Mouse (Mus musculus): ENCODE measurements at regions not wholly inside any gene's neighbourhood (a gene's known extent, or its start where the extent isn't known, plus 50 kb on each side); places are given as distances from the start of the nearest gene placed in this dataset.

DNA sequence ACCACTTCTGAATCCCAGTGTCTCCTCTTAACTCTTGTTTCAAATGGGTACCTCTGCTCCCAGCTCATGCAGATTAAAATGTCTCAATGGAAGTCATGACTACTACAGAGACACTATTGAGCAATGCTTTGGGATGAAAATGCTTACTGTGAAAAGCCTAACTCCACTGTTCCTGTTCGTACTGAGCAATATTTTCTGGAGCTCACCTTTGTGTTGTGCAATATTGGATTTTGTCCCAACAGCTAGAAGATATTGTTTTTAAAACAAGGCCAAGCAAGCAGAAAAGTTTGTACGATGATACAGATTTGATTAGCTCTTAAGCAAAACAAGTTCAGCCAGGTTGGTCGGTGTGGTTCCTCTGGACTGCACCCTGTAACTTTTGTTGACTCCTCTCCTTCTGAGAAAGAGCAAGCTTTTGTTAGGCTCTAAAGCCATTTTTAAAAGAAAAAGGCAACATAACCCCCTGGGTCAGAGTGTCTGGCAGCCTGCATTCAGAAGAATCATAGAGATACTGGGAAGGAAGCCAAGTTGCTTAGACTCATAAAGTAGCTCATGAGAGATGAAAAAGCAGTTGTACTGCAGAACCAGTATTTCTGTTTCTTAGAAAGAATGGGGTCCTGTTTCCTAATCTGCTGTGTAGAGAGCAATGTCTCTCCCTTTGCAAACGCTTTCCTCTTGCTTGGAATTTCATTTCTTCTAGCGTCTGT lies 302.4 kb upstream of the Dach1 start:
- Histone ChIP-seq H3K4me2 (ENCODE audit: low read depth, low read length) (no peak overlapping the region), H3K27ac (ENCODE audit: low read depth, low read length) (no peak overlapping the region), H3K27me3 (ENCODE audit: control insufficient read depth, insufficient read depth, low read length) (no peaks in the 10 kb centered on the region), H3K9me3 (ENCODE audit: control insufficient read depth, low read length) (no peaks in the 10 kb centered on the region), H3K4me3 (ENCODE audit: low read depth, low read length) (no peak overlapping the region), H3K9ac (replicated peaks; ENCODE audit: low read depth, low read length) (no peak overlapping the region), H3K4me1 (ENCODE audit: control insufficient read depth, insufficient read depth, low read length) (no peaks in the 10 kb centered on the region), H3K36me3 (ENCODE audit: control insufficient read depth, insufficient read depth, low read length) (no peaks in the 10 kb centered on the region)
- 40% methylated on average over 5 of the region's 5 CpGs for WGBS
- ATAC-seq (ENCODE audit: low read depth), result peak; percentile 65; the same call in 1 of the 2 replicates

DNA sequence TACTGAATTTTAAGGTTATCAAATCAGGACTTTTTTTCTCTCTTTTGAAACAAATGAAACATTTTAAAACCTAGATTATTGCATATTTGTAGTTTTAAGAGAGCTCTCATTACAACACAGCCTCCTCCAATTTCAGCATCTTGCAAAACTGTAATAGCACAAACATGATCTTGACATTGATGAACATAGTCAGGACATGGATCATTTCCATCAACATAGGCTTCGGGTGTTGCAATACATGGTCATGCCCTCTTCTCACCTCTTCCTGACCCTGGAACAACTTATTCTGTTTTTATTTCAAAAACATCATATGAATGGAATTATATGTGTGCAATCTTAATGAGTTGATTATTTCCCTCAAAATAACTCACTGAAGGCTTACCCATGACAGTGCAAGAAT lies 284.9 kb upstream of the Dach1 start:
- no peaks in the 10 kb centered on the region for H3K9me3 ChIP-seq (ENCODE audit: control insufficient read depth, low read length)
- no peak overlapping the region for H3K4me2 ChIP-seq (ENCODE audit: low read depth, low read length)
- no peaks in the 10 kb centered on the region for H3K27me3 ChIP-seq (ENCODE audit: control insufficient read depth, insufficient read depth, low read length)
- no peak overlapping the region for H3K4me3 ChIP-seq (ENCODE audit: low read depth, low read length)
- no peak for ATAC-seq (ENCODE audit: low read depth)
- no peak overlapping the region for H3K27ac ChIP-seq (ENCODE audit: low read depth, low read length)
- WGBS, result 72% methylated on average over 1 of the region's 1 CpGs
- no peak overlapping the region for H3K9ac ChIP-seq (replicated peaks; ENCODE audit: low read depth, low read length)
- no peaks in the 10 kb centered on the region for H3K4me1 ChIP-seq (ENCODE audit: control insufficient read depth, insufficient read depth, low read length)
- H3K36me3 ChIP-seq (ENCODE audit: control insufficient read depth, insufficient read depth, low read length), result no peaks in the 10 kb centered on the region

DNA sequence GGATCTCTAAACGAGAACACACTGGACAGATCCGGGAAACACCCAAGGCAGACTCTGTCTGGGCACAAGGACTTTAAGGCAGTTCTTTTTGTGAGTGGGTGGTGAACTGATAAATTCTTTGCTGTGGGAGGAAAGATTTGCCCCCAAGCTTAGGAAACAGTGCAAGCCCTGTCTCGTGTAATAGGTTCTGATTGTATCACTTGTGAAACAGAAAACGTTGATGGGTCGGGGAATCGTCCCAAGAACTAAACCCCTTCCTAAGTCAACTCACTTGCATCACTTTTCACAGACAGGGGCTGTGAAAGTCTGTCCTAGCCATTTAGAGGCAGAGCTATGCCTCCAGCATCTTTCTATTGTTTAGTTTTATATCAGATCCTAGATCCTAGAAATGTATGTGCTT lies 282.6 kb upstream of the Dach1 start:
- no peaks in the 10 kb centered on the region for H3K4me1 ChIP-seq (ENCODE audit: control insufficient read depth, insufficient read depth, low read length)
- no peaks in the 10 kb centered on the region for H3K27me3 ChIP-seq (ENCODE audit: control insufficient read depth, insufficient read depth, low read length)
- H3K4me2 ChIP-seq (ENCODE audit: low read depth, low read length), result no peak overlapping the region
- no peaks in the 10 kb centered on the region for H3K9me3 ChIP-seq (ENCODE audit: control insufficient read depth, low read length)
- H3K4me3 ChIP-seq (ENCODE audit: low read depth, low read length), result no peak overlapping the region
- H3K36me3 ChIP-seq (ENCODE audit: control insufficient read depth, insufficient read depth, low read length), result no peaks in the 10 kb centered on the region
- H3K27ac ChIP-seq (ENCODE audit: low read depth, low read length), result no peak overlapping the region
- ATAC-seq (ENCODE audit: low read depth), result no peak
- H3K9ac ChIP-seq (replicated peaks; ENCODE audit: low read depth, low read length), result no peak overlapping the region
- WGBS, result 76% methylated on average over 6 of the region's 6 CpGs

DNA sequence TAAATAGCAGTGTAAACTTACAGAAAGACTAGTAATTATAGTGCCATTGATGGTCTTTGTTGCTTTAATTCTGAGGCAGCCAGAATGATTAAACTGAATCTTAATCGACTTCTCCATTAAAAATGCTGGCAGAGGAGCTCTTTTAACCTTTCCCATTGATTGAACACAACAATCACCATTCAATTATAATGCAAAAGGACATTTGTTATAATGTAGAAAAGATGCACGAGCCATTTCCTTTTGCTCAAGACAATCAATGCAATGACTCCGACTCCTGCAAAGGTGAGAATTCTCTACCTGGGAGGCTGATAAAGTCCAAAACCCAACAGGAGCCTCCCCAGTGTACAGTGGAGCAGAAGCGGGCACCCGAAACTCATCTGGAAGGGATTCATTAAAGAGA lies 280.0 kb upstream of the Dach1 start:
- no peaks in the 10 kb centered on the region for H3K27me3 ChIP-seq (ENCODE audit: control insufficient read depth, insufficient read depth, low read length)
- WGBS, result 52% methylated on average over 5 of the region's 5 CpGs
- H3K9ac ChIP-seq (replicated peaks; ENCODE audit: low read depth, low read length), result no peak overlapping the region
- no peaks in the 10 kb centered on the region for H3K4me1 ChIP-seq (ENCODE audit: control insufficient read depth, insufficient read depth, low read length)
- H3K4me3 ChIP-seq (ENCODE audit: low read depth, low read length), result no peak overlapping the region
- no peak overlapping the region for H3K4me2 ChIP-seq (ENCODE audit: low read depth, low read length)
- H3K9me3 ChIP-seq (ENCODE audit: control insufficient read depth, low read length), result no peaks in the 10 kb centered on the region
- no peaks in the 10 kb centered on the region for H3K36me3 ChIP-seq (ENCODE audit: control insufficient read depth, insufficient read depth, low read length)
- no peak overlapping the region for H3K27ac ChIP-seq (ENCODE audit: low read depth, low read length)
- no peak for ATAC-seq (ENCODE audit: low read depth)

DNA sequence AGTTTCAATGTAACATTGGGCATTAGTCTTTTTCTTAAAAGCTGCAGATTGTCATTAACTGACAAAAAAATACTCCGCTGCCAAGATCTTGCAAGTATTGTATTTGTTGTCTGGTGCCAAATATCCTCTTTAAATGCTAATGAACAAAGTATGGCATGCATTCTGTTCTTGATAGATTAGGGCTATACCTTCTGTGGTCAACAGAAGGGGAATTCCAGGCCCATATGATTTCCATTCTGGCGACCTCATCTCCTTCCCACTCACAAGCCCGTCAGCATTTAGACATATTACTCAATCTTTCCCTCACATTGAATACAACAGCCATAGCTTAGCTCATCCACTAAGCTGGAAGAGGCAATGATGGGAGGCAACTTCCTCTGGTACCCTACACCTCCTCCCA lies 272.8 kb upstream of the Dach1 start:
- no peak overlapping the region for H3K27ac ChIP-seq (ENCODE audit: low read depth, low read length)
- 77% methylated on average over 3 of the region's 3 CpGs for WGBS
- no peaks in the 10 kb centered on the region for H3K27me3 ChIP-seq (ENCODE audit: control insufficient read depth, insufficient read depth, low read length)
- H3K4me1 ChIP-seq (ENCODE audit: control insufficient read depth, insufficient read depth, low read length), result no peaks in the 10 kb centered on the region
- H3K36me3 ChIP-seq (ENCODE audit: control insufficient read depth, insufficient read depth, low read length), result no peaks in the 10 kb centered on the region
- H3K4me2 ChIP-seq (ENCODE audit: low read depth, low read length), result no peak overlapping the region
- H3K4me3 ChIP-seq (ENCODE audit: low read depth, low read length), result no peak overlapping the region
- no peaks in the 10 kb centered on the region for H3K9me3 ChIP-seq (ENCODE audit: control insufficient read depth, low read length)
- ATAC-seq (ENCODE audit: low read depth), result no peak
- no peak overlapping the region for H3K9ac ChIP-seq (replicated peaks; ENCODE audit: low read depth, low read length)

DNA sequence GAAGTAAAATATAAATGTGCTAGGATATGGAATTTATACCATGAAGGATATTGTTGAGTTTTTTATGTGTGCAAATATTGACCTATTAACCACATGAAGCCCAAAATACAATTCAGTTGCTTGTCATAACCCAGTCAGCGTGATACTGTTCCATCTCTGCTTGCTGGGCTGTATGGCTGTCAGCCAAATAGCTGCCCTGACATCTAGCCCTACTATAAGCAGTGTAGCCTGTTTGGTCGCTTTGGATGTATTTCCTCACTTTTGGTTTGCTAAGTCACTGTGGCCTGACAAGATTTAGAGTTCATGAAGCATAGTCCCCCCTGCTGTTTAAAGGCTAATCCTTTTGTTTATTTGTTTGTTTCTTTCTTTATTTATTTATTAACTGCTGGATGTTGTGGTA lies 272.4 kb upstream of the Dach1 start:
- H3K27ac ChIP-seq (ENCODE audit: low read depth, low read length), result no peak overlapping the region
- H3K4me1 ChIP-seq (ENCODE audit: control insufficient read depth, insufficient read depth, low read length), result no peaks in the 10 kb centered on the region
- H3K9me3 ChIP-seq (ENCODE audit: control insufficient read depth, low read length), result no peaks in the 10 kb centered on the region
- no peaks in the 10 kb centered on the region for H3K27me3 ChIP-seq (ENCODE audit: control insufficient read depth, insufficient read depth, low read length)
- no peak overlapping the region for H3K4me3 ChIP-seq (ENCODE audit: low read depth, low read length)
- no peak overlapping the region for H3K9ac ChIP-seq (replicated peaks; ENCODE audit: low read depth, low read length)
- no peak overlapping the region for H3K4me2 ChIP-seq (ENCODE audit: low read depth, low read length)
- H3K36me3 ChIP-seq (ENCODE audit: control insufficient read depth, insufficient read depth, low read length), result no peaks in the 10 kb centered on the region
- WGBS, result 63% methylated on average over 2 of the region's 2 CpGs
- ATAC-seq (ENCODE audit: low read depth), result no peak

DNA sequence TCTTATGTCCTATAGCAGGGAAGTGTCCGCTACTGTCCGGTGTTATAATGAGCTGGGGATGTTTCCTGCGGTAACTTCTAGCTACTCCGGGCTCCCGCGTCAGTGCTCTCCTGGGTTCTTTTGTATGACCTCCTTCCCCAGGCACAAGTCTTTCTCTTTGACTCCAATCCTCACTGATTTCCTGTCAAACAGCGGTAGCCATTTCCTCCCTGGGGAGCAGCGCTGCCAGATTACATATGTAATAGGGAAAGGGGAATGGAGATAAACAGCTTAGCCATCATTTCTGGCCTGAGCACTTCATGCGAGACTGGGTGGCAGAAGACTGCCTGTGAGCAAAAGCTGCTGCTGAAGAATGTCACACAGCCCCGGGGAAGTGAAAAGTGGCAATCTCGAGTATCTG lies 262.4 kb upstream of the Dach1 start:
- no peaks in the 10 kb centered on the region for H3K4me1 ChIP-seq (ENCODE audit: control insufficient read depth, insufficient read depth, low read length)
- H3K4me3 ChIP-seq (ENCODE audit: low read depth, low read length), result no peak overlapping the region
- 60% methylated on average over 11 of the region's 11 CpGs for WGBS
- H3K9me3 ChIP-seq (ENCODE audit: control insufficient read depth, low read length), result no peaks in the 10 kb centered on the region
- no peak overlapping the region for H3K9ac ChIP-seq (replicated peaks; ENCODE audit: low read depth, low read length)
- H3K27ac ChIP-seq (ENCODE audit: low read depth, low read length), result no peak overlapping the region
- no peaks in the 10 kb centered on the region for H3K36me3 ChIP-seq (ENCODE audit: control insufficient read depth, insufficient read depth, low read length)
- H3K27me3 ChIP-seq (ENCODE audit: control insufficient read depth, insufficient read depth, low read length), result no peaks in the 10 kb centered on the region
- no peak overlapping the region for H3K4me2 ChIP-seq (ENCODE audit: low read depth, low read length)
- ATAC-seq (ENCODE audit: low read depth), result no peak

DNA sequence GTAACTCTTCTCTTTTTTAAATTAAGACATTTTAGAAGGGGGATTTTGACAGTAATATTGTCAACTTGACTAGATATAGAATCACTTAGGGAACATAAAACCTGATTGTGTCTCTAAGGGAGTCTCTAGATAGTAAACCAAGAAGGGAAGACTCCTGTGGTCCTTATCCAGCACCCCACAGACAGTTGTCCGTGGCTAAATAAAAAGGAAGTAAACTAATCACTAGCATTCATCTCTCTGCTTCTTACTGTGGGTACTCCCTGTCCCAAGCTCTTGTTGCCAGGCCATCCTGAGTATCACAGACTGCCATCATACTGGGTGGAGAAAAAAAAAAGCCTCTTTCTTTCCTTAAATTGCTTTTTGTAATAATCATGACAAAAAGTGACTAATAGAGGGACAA lies 248.2 kb upstream of the Dach1 start:
- H3K9me3 ChIP-seq (ENCODE audit: control insufficient read depth, low read length), result no peaks in the 10 kb centered on the region

DNA sequence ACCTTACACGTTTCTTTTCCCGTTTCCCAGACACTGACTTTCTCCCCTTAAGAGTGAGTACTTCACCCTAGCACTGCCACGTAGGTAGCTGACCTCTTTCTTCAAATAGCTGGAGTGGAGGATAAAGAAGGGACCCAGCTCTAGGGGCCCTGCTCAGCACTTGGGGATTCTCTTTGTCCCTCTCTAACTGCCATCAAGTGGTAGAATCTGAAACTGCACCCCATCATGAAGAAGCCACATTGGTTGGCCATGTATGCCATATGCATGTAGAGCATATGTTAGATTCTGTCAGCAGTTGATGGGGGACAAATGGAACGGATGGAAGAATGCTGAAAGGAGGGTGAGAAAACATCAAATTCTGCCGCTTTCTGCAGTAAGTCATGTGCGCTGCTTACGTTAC lies 244.6 kb upstream of the Dach1 start:
- Histone ChIP-seq H3K27ac (ENCODE audit: low read depth, low read length) (no peak overlapping the region), H3K4me1 (ENCODE audit: control insufficient read depth, insufficient read depth, low read length) (no peaks in the 10 kb centered on the region), H3K4me2 (ENCODE audit: low read depth, low read length) (no peak overlapping the region), H3K9ac (replicated peaks; ENCODE audit: low read depth, low read length) (no peak overlapping the region), H3K36me3 (ENCODE audit: control insufficient read depth, insufficient read depth, low read length) (no peaks in the 10 kb centered on the region), H3K9me3 (ENCODE audit: control insufficient read depth, low read length) (no peaks in the 10 kb centered on the region), H3K27me3 (ENCODE audit: control insufficient read depth, insufficient read depth, low read length) (no peaks in the 10 kb centered on the region), H3K4me3 (ENCODE audit: low read depth, low read length) (no peak overlapping the region)
- ATAC-seq (ENCODE audit: low read depth), result no peak
- 51% methylated on average over 7 of the region's 7 CpGs for WGBS

More for the DNA sequence above, 248.2 kb upstream of the Dach1 start:
- Histone ChIP-seq H3K27ac (ENCODE audit: low read depth, low read length) (no peak overlapping the region), H3K4me1 (ENCODE audit: control insufficient read depth, insufficient read depth, low read length) (no peaks in the 10 kb centered on the region), H3K4me2 (ENCODE audit: low read depth, low read length) (no peak overlapping the region), H3K9ac (replicated peaks; ENCODE audit: low read depth, low read length) (no peak overlapping the region), H3K4me3 (ENCODE audit: low read depth, low read length) (no peak overlapping the region), H3K27me3 (ENCODE audit: control insufficient read depth, insufficient read depth, low read length) (no peaks in the 10 kb centered on the region), H3K36me3 (ENCODE audit: control insufficient read depth, insufficient read depth, low read length) (no peaks in the 10 kb centered on the region)
- no peak for ATAC-seq (ENCODE audit: low read depth)
- WGBS, result 50% methylated on average over 1 of the region's 1 CpGs
